Mouse (Mus musculus) kidney, adult 18-20 months (tissue): ENCODE measurements around the gene Pmf1.
A peak's percentile ranks its signal among the peaks of the same experiment; 100 is the strongest.
"Not testable (repeated sequence)": the region's sequence is repeated elsewhere in the genome, so short reads cannot be mapped to it uniquely, and the experiment has no call there.

ENCODE experiments used
- DNase-seq: peaks from one replicate; pipeline ENCODE4 v3.0.0; 2021

The Pmf1 gene

DNA sequence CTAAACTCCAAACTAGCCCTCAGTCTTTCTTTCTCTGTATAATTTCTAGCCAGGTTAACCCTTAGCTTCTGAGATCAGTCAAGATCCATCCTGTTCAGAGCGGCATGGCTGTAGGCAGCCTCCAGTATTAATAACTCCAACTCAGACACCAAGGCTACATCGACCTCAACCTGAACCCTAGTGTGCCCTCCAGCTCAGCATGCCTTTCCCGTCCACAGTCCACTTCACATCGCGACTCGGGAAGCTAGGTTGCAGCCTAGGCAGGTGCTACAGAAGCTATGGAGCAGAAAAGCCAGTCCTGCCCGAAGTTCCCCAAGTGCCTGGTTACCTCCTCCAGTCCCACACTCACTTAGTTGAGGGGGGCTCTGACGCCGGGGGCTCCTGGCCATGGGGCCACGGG, 27.3 kb upstream of the Pmf1 start:
- DNase-seq, result no peak

DNA sequence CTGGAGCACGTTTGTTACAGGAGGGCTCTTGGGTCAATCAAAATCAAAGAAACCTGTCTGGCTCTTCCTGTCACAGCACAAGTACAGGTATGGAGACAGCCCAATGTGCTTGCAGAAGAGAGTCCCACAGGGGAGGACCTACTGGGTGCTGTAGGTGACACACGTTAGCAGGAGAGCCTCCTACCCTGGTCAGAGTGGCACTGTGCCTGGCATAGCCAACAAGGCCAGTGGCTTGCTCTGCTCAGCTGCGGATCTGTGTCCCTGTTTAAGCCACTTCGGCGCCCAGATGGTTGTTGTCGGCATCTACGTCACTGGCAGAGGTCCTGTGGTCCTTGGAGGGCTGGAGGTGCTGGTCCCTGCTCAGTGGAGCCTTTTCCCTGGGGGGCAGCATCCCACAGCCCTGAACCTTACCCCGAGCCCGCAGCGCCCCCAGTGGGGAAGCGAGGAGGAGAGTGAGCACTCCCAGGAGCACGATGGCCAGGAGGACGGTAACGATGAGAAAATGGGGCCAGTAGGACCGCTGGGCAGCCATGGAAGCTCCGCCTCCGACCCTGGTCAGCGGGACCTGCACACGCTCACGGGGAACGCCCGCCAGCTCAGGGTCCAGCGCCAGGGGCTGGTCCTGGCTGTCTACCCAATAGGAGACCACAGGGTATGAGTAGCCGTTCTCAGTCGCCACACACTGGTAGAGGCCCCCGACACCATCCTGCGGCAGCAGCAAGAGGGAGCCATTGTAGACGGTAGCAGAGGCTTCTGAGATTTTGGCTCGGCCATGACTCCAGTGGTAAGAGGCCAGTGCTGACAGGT, 26.5 kb upstream of the Pmf1 start:
- no peak for DNase-seq

GRCm38 (mm10) chr3:88435515-88435914, 25.4 kb upstream of the Pmf1 start:
- no peak for DNase-seq

DNA sequence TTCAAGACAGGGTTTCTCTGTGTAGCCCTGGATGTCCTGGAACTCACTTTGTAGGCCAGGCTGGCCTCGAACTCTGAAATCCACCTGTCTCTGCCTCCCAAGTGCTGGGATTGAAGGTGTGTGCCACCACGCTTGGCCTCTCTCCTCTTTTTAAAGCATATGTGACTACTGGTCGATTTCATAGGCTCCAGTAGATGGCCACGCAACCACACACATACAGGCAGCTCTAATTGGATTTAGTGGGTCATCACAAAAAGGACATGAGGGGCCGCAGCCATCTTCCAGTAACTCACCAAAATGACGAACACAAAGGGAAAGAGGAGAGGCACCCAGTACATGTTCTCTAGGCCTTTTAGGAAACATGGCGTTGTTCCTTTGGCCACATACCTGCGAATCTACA, 18.5 kb upstream of the Pmf1 start:
- not testable (repeated sequence) for DNase-seq

GRCm38 (mm10) chr3:88427342-88427905, 17.3 kb upstream of the Pmf1 start:
- DNase-seq, result no peak

- DNase-seq, result no peak
Measured at GRCm38 (mm10) chr3:88425708-88426420, 15.7 kb upstream of the Pmf1 start.

GRCm38 (mm10) chr3:88425330-88425689, 15.2 kb upstream of the Pmf1 start:
- DNase-seq, result no peak

DNA sequence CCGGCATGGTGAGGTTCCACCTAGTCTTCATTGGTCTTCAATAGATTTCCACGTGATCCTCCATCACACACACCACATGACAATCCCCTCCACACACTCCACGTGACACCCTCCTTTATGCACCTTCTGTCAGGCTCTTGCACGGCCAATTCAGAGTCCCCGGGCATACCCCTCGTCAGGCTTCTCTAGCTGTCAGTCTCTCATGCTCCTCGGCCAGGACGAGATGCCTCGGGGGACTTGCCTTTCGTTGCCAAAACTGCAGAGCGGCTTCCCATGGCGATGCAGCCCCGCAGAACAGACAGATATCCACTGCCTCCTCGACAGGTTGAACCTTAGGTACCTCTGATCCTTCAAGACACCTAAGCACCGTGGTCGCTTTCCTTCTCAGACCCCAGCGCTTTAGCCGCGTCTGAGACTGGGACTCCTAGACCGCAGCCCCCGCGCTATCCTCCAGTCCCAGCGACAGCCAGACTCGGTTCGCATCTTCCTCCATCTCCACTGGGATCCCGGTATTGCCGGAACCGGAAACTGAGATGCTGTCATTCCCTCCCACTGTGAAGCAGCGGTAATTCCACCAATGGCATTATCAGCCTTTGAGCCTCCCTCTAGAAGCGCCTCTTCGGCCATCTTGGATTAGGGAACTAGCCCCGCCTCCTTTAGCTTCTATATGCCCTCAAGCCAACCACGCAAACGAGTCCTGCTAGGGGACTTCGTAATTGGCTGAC, 14.6 kb upstream of the Pmf1 start, which contains the start of gene Slc25a44:
TSS of gene Slc25a44 (minus strand) at position 535 of the 725 bp plus-strand sequence.
- DNase-seq, result peak; percentile 96

DNA sequence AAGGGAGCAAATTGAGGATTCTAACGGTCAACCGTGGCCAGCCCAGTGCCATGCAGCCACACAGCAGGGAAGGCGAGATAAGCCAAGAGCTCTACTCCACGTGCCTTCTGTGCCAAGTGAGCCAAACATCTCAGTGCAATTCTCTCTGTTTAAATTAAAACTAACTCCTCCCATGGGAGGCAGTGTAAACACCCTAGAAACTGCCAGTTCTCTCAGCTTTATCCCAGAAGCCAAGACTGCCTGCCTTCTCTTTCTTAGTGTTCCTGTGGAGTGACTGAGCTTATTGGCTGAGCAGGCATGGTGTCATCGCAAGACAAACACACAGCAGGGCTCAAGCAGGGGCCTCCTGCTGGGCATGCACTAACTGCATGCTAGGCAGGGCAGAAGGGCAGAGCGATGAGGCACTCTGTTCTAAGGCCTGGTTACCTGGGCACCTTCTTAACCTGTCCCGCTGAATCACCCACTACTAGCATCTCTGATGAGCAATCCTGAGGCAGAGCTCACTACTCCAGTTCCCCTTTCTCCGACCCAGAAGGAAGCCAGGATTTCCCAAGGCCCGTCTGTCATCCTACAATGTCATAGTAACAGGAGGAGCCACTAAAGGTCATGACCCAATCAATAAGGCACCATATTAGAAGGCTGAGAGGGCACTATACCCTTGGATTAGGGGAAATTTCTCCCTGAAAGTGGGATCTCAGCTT, 12.0 kb upstream of the Pmf1 start:
- DNase-seq, result peak; percentile 55

DNA sequence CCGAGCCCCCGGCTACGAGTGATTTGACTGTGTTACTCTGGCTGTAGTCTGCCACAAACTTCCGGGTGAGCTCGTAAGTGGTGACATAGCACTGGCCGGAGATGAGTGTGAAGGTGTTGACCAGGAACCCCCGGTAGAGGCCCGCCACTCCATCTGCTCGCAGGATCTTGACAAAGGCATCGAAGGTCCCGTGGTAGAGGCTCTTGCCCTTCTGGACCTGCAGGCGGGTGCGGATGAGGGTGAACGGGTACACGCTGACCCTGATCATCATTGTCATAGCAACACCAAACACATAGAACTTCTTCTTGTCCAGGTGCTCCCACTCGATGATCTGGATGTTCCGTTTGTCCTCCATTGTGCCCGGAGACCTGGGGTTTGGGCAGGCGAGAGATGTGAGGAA, 10.6 kb upstream of the Pmf1 start:
- DNase-seq, result no peak

GRCm38 (mm10) chr3:88418016-88418415, 7.9 kb upstream of the Pmf1 start:
- DNase-seq, result no peak

DNA sequence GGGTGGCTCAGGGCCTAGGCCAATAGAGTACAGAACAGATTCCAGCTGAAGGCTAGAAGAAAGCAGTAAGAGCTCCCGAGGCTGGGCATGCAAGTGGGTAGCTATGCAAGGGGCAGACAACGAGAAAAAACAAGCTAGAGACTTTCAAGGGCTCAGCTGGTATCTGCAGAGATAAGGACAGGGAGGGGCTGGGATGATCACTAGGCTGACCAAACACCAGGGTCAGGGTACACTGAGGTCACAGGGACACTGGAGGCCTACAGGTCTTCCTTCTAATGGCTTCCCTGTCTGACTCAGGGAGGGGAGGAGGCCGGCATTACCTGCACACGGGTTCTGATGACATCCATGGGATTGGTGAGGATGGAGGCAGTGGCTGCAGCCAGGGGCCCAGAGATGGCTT, 5.5 kb upstream of the Pmf1 start:
- no peak for DNase-seq

DNA sequence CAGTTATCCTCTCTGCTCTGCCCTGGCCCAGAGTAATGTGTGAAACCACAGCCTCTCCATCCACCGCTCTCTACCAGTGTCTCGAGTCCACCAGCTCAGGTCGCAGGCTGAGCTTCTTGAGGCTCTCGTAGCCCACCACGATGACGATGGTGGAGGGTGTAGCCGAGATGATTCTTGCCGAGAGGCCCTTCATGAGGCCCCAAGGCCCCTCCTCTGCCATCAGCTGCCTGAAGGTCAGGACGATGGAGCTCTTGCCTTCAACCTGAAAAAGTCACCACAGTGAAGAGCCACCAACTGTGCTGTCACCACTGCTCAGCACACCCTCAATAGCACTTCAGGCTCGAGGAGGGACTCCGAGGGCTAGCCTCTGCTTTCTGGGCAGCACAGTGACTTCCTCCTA, 2.5 kb upstream of the Pmf1 start:
- no peak for DNase-seq

GRCm38 (mm10) chr3:88411681-88412080, 1.6 kb upstream of the Pmf1 start:
- DNase-seq, result no peak

DNA sequence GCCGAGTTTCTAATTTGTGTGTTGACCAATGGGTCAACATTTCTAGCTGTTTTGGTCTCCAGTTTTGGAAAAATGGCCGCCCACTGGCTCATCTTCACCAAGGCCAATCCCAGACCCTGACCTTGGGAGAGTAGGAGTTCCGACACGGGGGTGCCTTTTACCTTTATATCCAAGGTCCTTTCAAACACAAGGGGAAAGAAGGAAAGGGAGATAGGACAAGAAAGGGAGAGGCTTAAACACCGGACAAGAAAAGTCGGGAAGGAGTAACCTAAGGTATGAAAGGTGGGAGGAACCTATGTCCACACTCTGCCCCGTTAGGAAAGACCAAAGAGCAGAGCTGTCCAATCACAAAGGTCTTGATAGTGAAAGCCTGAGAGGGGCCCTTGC, 507 bp upstream of the Pmf1 start:
- DNase-seq, result no peak

DNA sequence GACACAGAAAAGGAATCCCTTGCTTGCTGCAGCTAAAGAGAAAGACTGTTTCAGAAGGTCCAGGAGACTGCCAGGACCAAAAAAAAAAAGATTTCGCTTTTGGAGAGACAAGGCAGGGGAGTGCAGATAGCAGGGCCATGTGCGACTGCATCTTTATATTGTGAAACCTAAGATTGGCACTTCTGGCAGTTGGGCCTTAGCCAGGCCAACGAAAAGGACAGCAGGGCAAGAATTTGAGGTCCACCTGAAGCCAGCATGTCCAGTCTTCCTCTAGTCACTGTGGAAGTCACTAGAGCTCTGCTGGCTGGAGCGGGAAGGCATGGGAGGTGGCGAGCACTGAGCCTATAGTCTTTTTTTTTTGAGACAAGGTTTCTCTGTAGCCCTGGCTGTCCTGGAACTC, 1.2 kb downstream of the Pmf1 start:
- no peak for DNase-seq

GRCm38 (mm10) chr3:88407529-88407928, 2.6 kb downstream of the Pmf1 start:
- no peak for DNase-seq

DNA sequence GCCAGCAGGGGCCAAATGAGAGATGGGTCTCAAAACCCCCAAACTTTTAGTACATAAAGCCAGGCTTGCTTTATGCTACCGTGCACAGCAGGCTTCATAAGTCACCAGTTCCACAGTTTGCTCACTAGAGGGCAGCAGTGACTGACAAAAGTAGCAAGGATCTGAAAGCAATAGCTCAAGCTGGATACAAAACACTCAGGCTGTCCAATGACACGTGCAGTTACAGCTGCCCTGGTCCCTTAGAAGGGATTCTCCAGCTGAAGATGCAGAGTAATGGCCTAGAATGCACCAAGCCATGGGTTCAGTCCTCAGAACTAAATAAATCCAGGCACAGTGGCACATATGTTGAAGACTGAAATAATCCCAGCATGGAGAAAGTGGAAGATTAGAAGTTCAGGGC, 3.0 kb downstream of the Pmf1 start:
- peak; percentile 67 for DNase-seq

DNA sequence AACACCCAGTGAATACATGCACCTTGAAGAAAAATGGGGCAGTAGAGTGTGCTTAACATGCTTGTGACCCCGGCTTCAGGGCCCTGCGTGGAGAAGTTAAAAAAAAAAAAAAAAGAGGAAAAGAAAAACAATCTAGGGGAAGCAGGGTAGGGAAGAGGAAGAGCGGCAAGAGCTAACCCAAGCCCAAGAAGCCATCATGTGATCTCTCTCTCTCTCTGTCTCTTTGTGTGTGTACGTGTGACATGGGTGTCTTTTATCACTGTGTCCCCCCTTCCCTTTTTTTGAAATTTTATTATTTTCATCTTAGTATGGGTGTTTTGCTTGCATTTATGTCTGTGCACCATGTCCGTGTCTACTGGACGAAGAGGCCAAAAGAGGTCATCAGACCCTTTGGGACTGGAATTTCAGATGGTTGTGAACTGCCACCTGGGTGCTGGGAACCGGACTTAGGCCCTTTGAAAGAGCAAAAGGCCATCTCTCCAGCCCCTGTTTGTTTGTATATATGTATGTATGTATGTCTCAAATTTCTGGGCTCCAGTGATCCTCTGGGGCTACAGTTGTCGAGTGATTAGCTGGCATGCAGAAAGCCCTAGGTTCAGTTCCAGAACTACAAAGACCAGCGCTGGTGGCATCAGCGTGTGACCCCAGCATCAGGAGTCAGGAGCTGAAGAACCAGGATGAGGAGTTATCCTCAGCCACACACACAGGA, 6.5 kb downstream of the Pmf1 start:
- no peak for DNase-seq

DNA sequence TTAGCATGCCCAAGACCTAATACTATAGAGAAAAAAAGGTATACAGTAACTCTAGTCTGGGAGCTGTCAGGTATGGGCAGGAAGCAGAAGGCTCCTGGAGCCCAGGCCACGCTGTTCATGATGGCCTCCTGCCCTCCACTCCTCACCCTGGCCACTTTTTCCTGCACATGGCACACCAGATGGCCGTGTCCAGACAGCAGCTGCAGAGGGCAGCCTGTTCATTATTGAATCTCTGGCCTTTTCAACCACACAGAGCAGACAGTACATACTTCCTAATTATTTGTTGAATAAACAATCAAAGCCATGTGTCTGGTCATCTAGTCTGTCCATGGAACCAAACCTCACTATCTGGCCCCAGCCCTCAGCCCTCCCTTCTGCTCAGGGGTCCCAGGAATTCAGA, 11.5 kb downstream of the Pmf1 start:
- no peak for DNase-seq

- DNase-seq, result no peak
Measured at GRCm38 (mm10) chr3:88395742-88396141, 14.4 kb downstream of the Pmf1 start.

DNA sequence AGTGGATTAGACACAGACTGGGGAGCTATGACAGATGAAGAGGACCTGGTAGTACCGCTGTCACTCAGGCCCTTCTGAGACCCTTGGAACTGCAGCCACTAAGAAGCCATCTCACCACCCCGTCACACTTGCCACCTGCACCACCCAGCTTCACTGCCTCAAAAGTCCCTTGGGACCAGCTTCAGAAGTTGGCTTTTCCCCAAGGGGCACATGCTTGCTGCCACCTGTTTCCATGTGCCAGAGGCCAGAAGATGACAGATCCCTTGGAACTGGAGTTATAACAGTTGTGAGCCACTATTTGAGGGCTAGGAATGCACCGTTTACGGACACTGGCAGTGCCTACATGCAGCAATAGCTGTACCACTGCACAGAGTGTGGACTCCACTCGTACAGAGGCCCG, 14.8 kb downstream of the Pmf1 start:
- DNase-seq, result no peak
